Mouse (Mus musculus): Measurements from ENCODE around the gene Olfr1419. TPM values are rescaled to one million over a fixed set of nuclear protein-coding genes. Genes with fewer than 3 reads are reported as not detected.
"Not testable (repeated sequence)": the region's sequence is repeated elsewhere in the genome, so short reads cannot be mapped to it uniquely, and the experiment has no call there.

The Olfr1419 gene
- not detected for total RNA-seq (2021)

GRCm38 (mm10) chr19:11875006-11875405 is at the start of gene Olfr1419:
TSS of gene Olfr1419 (minus strand) at chr19:11875106.
- DNase-seq = no peak

GRCm38 (mm10) chr19:11922515-11922914 is 47.6 kb upstream of the Olfr1419 start:
- DNase-seq = not testable (repeated sequence)

GRCm38 (mm10) chr19:11922068-11922467 is 47.2 kb upstream of the Olfr1419 start:
- no peak for DNase-seq

- DNase-seq = no peak
Observed at GRCm38 (mm10) chr19:11915804-11916203, 40.9 kb upstream of the Olfr1419 start.

GRCm38 (mm10) chr19:11912533-11913121 is 37.7 kb upstream of the Olfr1419 start:
- DNase-seq = peak; percentile 72

GRCm38 (mm10) chr19:11912037-11912532 is 37.2 kb upstream of the Olfr1419 start, which contains the start of gene Patl1:
TSS of gene Patl1 (plus strand) at chr19:11912399.
- peak; percentile 99 for DNase-seq

- DNase-seq = peak; percentile 55
Observed at GRCm38 (mm10) chr19:11911603-11912002, 36.7 kb upstream of the Olfr1419 start.

GRCm38 (mm10) chr19:11911021-11911420 is 36.1 kb upstream of the Olfr1419 start:
- DNase-seq = no peak

GRCm38 (mm10) chr19:11886265-11886664 is 11.4 kb upstream of the Olfr1419 start, which contains the start of gene Olfr1420:
TSS of gene Olfr1420 (plus strand) at chr19:11886565.
- DNase-seq = no peak

GRCm38 (mm10) chr19:11878404-11878803 is 3.5 kb upstream of the Olfr1419 start:
- not testable (repeated sequence) for DNase-seq

- no peak for DNase-seq
Observed at GRCm38 (mm10) chr19:11867837-11868236, 7.1 kb downstream of the Olfr1419 start.

- DNase-seq = no peak
Observed at GRCm38 (mm10) chr19:11860966-11861365, 13.9 kb downstream of the Olfr1419 start, which contains the start of gene Olfr1418. TSS of gene Olfr1418 (minus strand) at chr19:11861066.

- no peak for DNase-seq
Observed at GRCm38 (mm10) chr19:11856506-11856905, 18.4 kb downstream of the Olfr1419 start.

- DNase-seq = no peak
Observed at GRCm38 (mm10) chr19:11854821-11855220, 20.1 kb downstream of the Olfr1419 start.

- DNase-seq = no peak
Observed at GRCm38 (mm10) chr19:11852652-11853051, 22.3 kb downstream of the Olfr1419 start.

GRCm38 (mm10) chr19:11846333-11846732 is 28.6 kb downstream of the Olfr1419 start:
- no peak for DNase-seq

GRCm38 (mm10) chr19:11839119-11839518 is 35.8 kb downstream of the Olfr1419 start, which contains the start of gene Olfr1417:
TSS of gene Olfr1417 (minus strand) at chr19:11839219.
- DNase-seq = no peak

GRCm38 (mm10) chr19:11823346-11824065 is 51.4 kb downstream of the Olfr1419 start:
- DNase-seq = no peak

GRCm38 (mm10) chr19:11820211-11820610 is 54.7 kb downstream of the Olfr1419 start:
- DNase-seq = no peak

- peak; percentile 91 for DNase-seq
Observed at GRCm38 (mm10) chr19:11819800-11820199, 55.1 kb downstream of the Olfr1419 start.

- no peak for DNase-seq
Observed at GRCm38 (mm10) chr19:11819143-11819700, 55.7 kb downstream of the Olfr1419 start, which contains the start of gene Stx3. TSS of gene Stx3 (minus strand) at chr19:11819403.

Measured in heart, postnatal 4 days (tissue).